In genomic region chr4:26542511-26542910, GRCm38 (mm10) we compare ENCODE assay signal across 31 mouse cellular contexts.
DNase-seq lines count a peak whose midpoint lies in the region; ATAC-seq lines count a peak whose summit lies in the region.
"Had no signal": no experiment of that assay in that cellular context is flagged by ENCODE, and none has a peak within 500 bp of the region (broad histone marks: within the 10 kb centered on the region; RNA-seq: fewer than 3 reads in every experiment).

No protein-coding gene starts in this region.

- H3K4me3 ChIP-seq in intestine, embryonic 16.5 days (ENCODE audit: low read length): no peak overlapping the region
- no peak overlapping the region for H3K4me3 ChIP-seq in forebrain, embryonic 11.5 days (ENCODE audit: low read depth, low read length)
- H3K4me3 ChIP-seq: forebrain, embryonic 10.5 days; gastrocnemius, adult 2 months; heart, embryonic 12.5 days; heart, embryonic 15.5 days; hindbrain, embryonic 10.5 days; hindbrain, embryonic 13.5 days had no signal

- H3K36me3 ChIP-seq in intestine, embryonic 16.5 days (ENCODE audit: control insufficient read depth, insufficient read depth, low read length): no peaks in the 10 kb centered on the region
- H3K36me3 ChIP-seq in forebrain, embryonic 11.5 days (ENCODE audit: control insufficient read depth, insufficient read depth, low read length): no peaks in the 10 kb centered on the region
- H3K36me3 ChIP-seq: forebrain, embryonic 10.5 days; G1E; heart, embryonic 12.5 days; heart, embryonic 15.5 days; hindbrain, embryonic 10.5 days; hindbrain, embryonic 13.5 days had no signal

- ATAC-seq in intestine, embryonic 16.5 days: peak; percentile 90
- ATAC-seq in forebrain, embryonic 11.5 days (replicated peaks; ENCODE audit: low FRiP score): no peak
- ATAC-seq: forebrain, embryonic 14.5 days; forebrain, postnatal 0 days; hindbrain, embryonic 16.5 days; inflammation-experienced regulatory T-cells, adult 6 months had no signal

- H3K9ac ChIP-seq in intestine, embryonic 16.5 days (ENCODE audit: low read depth, low read length): no peak overlapping the region
- H3K9ac ChIP-seq in forebrain, embryonic 11.5 days (ENCODE audit: low read length): no peak overlapping the region
- H3K9ac ChIP-seq: forebrain, postnatal 0 days; heart, embryonic 12.5 days; heart, embryonic 15.5 days; hindbrain, embryonic 13.5 days had no signal

- peak; percentile 6 to 26 for DNase-seq in cerebellum, postnatal 10 days
- no peak for DNase-seq in cerebellum, postnatal 4 days (ENCODE audit: low spot score in 2 of 2)
- DNase-seq in induced T-regulatory cell, adult 2 months (ENCODE audit: low read depth): peak; percentile 0
- peak; percentile 3 for DNase-seq in retina, postnatal 1 day
- DNase-seq in frontal cortex, postnatal 25 days (ENCODE audit: low spot score in 2 of 2): no peak
- no peak for DNase-seq in forebrain, embryonic 11.5 days (ENCODE audit: low spot score)
- no peak for DNase-seq in frontal cortex, adult 2 months (ENCODE audit: extremely low spot score in 1 of 2, low spot score in 1 of 2)
- DNase-seq: adrenal gland, adult 2 months; adrenal gland, postnatal 14 days; B cell, adult 2 months; cerebellum, adult 11 months; cerebellum, adult 2 months; cerebellum, adult 9-11 months; cerebellum, postnatal 36 days; forebrain, postnatal 0 days; gastrocnemius, adult 2 months; gastrocnemius, postnatal 14 days; heart, adult 18-20 months; heart, postnatal 10 days; kidney, adult 2 months had no signal

- no peaks in the 10 kb centered on the region for H3K9me3 ChIP-seq in intestine, embryonic 16.5 days (ENCODE audit: control insufficient read depth, low read length)
- no peaks in the 10 kb centered on the region for H3K9me3 ChIP-seq in forebrain, embryonic 11.5 days (ENCODE audit: control insufficient read depth, low read length)
- H3K9me3 ChIP-seq: forebrain, embryonic 10.5 days; G1E; heart, embryonic 12.5 days; heart, embryonic 15.5 days; hindbrain, embryonic 10.5 days; hindbrain, embryonic 13.5 days had no signal

- H3K27me3 ChIP-seq in intestine, embryonic 16.5 days (replicated peaks; ENCODE audit: control insufficient read depth, insufficient read depth, low read length): no peaks in the 10 kb centered on the region
- no peaks in the 10 kb centered on the region for H3K27me3 ChIP-seq in forebrain, embryonic 11.5 days (ENCODE audit: control insufficient read depth, insufficient read depth, low read length)
- H3K27me3 ChIP-seq: CH12.LX; heart, embryonic 12.5 days; heart, embryonic 15.5 days; hindbrain, embryonic 13.5 days had no signal

- no peaks in the 10 kb centered on the region for H3K4me1 ChIP-seq in intestine, embryonic 16.5 days (ENCODE audit: control insufficient read depth, insufficient read depth, low read length)
- H3K4me1 ChIP-seq in forebrain, embryonic 11.5 days (replicated peaks; ENCODE audit: control insufficient read depth, insufficient read depth, low read length): no peaks in the 10 kb centered on the region
- H3K4me1 ChIP-seq: forebrain, embryonic 10.5 days; heart, embryonic 12.5 days; heart, embryonic 15.5 days; hindbrain, embryonic 10.5 days; hindbrain, embryonic 13.5 days had no signal

- H3K4me2 ChIP-seq in intestine, embryonic 16.5 days (ENCODE audit: low read depth, low read length): no peak overlapping the region
- H3K4me2 ChIP-seq in forebrain, embryonic 11.5 days (ENCODE audit: low read depth, low read length, severe bottlenecking): no peak overlapping the region
- H3K4me2 ChIP-seq: heart, embryonic 12.5 days; heart, embryonic 15.5 days; hindbrain, embryonic 13.5 days had no signal

- 43% methylated on average over 2 of the region's 2 CpGs for WGBS in intestine, embryonic 16.5 days
- WGBS in forebrain, embryonic 11.5 days: 76% methylated on average over 2 of the region's 2 CpGs

- no peak overlapping the region for H3K27ac ChIP-seq in intestine, embryonic 16.5 days (ENCODE audit: low read length)
- H3K27ac ChIP-seq in forebrain, embryonic 11.5 days (ENCODE audit: low read depth, low read length): no peak overlapping the region
- H3K27ac ChIP-seq: forebrain, embryonic 10.5 days; gastrocnemius, adult 2 months; heart, embryonic 15.5 days; hindbrain, embryonic 10.5 days; hindbrain, embryonic 13.5 days had no signal

Comparison
In these comparisons a context has a peak if more than half of its experiments do, and no peak if none do; other contexts are left out.
1. DNase-seq: peak in cerebellum, postnatal 10 days (2 of 2), induced T-regulatory cell, adult 2 months (single experiment) and retina, postnatal 1 day (single experiment); none in cerebellum, postnatal 4 days (0 of 2), frontal cortex, postnatal 25 days (0 of 2), forebrain, embryonic 11.5 days (single experiment) and frontal cortex, adult 2 months (0 of 2).